Mouse (Mus musculus): Measurements from ENCODE around the gene Fyttd1.
A peak's percentile ranks its signal among the peaks of the same experiment; 100 is the strongest.
"Not testable (repeated sequence)": the region's sequence is repeated elsewhere in the genome, so short reads cannot be mapped to it uniquely, and the experiment has no call there.

Fyttd1 gene

GRCm38 (mm10) chr16:32878972-32879926, 1.9 kb downstream of the Fyttd1 start:
- no peak for DNase-seq

GRCm38 (mm10) chr16:32881538-32881937, 4.2 kb downstream of the Fyttd1 start:
- no peak for DNase-seq

- no peak for DNase-seq
These were observed 10.7 kb downstream of the Fyttd1 start for GRCm38 (mm10) chr16:32887996-32888395.

GRCm38 (mm10) chr16:32889881-32890280, 12.6 kb downstream of the Fyttd1 start:
- peak in 1 of 2 experiments; percentile 50 for DNase-seq

- DNase-seq = no peak
These were observed 18.8 kb downstream of the Fyttd1 start for GRCm38 (mm10) chr16:32896126-32896525.

- no peak for DNase-seq
These were observed 24.2 kb downstream of the Fyttd1 start for GRCm38 (mm10) chr16:32901360-32902050.

GRCm38 (mm10) chr16:32902051-32902428, 24.7 kb downstream of the Fyttd1 start:
- DNase-seq = no peak

GRCm38 (mm10) chr16:32906186-32906585, 28.9 kb downstream of the Fyttd1 start:
- DNase-seq = no peak

GRCm38 (mm10) chr16:32906727-32907126, 29.4 kb downstream of the Fyttd1 start:
- DNase-seq = peak; percentile 24 to 25

GRCm38 (mm10) chr16:32913212-32913611, 35.9 kb downstream of the Fyttd1 start:
- DNase-seq = no peak

GRCm38 (mm10) chr16:32913937-32914881, 36.9 kb downstream of the Fyttd1 start, which contains the start of gene Lrch3:
Lrch3 (plus strand) TSS chr16:32914100.
- DNase-seq = peak; percentile 91 to 93

- DNase-seq = no peak
These were observed 38.2 kb downstream of the Fyttd1 start for GRCm38 (mm10) chr16:32915292-32916068.

- not testable (repeated sequence) for DNase-seq
These were observed 49.3 kb downstream of the Fyttd1 start for GRCm38 (mm10) chr16:32926629-32927028.

- DNase-seq = no peak
These were observed 49.7 kb downstream of the Fyttd1 start for GRCm38 (mm10) chr16:32927044-32927443.

- no peak for DNase-seq
These were observed 52.6 kb downstream of the Fyttd1 start for GRCm38 (mm10) chr16:32929918-32930317.

- peak; percentile 18 to 27 for DNase-seq
These were observed 57.2 kb downstream of the Fyttd1 start for GRCm38 (mm10) chr16:32934470-32934869.

GRCm38 (mm10) chr16:32935088-32935487, 57.8 kb downstream of the Fyttd1 start:
- no peak for DNase-seq

GRCm38 (mm10) chr16:32937358-32937757, 60.1 kb downstream of the Fyttd1 start:
- DNase-seq = no peak

- DNase-seq = peak in 1 of 2 experiments; percentile 26
These were observed 62.0 kb downstream of the Fyttd1 start for GRCm38 (mm10) chr16:32939301-32939700.

GRCm38 (mm10) chr16:32939716-32940115, 62.4 kb downstream of the Fyttd1 start:
- DNase-seq = not testable (repeated sequence)

- DNase-seq = not testable (repeated sequence)
These were observed 63.9 kb downstream of the Fyttd1 start for GRCm38 (mm10) chr16:32941226-32941625.

GRCm38 (mm10) chr16:32942694-32943093, 65.4 kb downstream of the Fyttd1 start:
- DNase-seq = no peak
